Mouse (Mus musculus): ENCODE measurements around the gene Polrmt.

Gene Polrmt

DNA sequence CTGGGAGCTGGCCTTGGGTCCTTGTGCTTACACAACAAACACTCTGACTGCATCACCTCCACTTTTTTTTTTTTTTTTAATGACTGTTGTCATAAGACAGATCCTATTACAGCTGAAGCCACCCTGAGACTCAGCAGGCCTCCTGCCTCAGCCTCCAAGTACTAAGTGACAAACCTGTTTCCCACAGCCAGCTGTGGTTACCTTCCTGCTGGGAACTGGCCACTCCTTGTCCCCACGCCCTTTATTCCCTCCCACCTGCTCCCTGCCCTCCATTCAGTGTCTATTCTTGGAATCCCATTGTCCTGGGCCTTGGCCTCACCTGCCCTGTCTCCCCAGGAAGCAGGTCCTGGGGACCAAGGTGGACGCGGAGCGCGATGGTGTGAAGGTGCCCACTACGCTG, 58.9 kb downstream of the Polrmt start:
- DNase-seq (ENCODE audit: inconsistent ontology term) = no peak

DNA sequence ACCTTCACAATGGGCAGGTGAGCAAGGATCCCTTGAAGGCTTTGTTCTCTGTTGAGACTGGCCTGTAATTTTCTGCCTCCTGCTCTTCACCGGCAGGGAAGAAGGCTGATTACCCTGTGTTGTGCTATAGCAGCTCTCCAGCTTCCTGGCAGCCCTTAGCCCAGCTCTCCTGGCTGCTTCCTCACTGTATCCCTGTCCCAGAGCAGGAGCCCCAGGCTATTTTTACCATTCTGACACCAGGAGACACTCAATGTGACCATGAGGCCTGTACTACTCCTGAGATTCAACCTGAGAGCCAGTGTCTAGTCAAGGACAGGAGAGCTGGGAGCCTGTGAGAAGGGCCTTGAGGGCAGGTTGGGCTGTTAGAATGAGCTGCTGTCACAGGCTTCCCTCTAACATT, 59.7 kb downstream of the Polrmt start:
- DNase-seq (ENCODE audit: inconsistent ontology term) = no peak

DNA sequence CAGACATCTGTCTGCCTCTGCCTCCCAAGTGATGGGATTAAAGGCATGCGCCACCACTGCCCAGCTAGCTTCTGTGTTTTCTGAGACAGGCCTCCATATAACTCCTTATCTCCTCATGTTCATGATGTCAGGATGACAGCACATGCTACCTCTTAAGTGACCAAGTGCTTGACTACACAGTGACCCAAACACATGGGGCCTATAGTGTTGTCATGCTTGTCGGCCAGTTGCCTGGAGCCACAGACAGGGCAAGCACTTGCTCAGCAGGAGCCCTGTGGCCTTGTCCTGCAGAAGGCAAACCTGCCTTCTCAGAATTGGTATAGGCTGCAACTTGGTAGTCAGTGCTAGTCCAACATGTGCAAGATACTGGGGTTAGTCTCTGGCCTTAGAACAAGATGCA, 60.2 kb downstream of the Polrmt start:
- no peak for DNase-seq (ENCODE audit: inconsistent ontology term)
